Mouse (Mus musculus): ENCODE measurements around the gene Gpr152. TPM values are rescaled to one million over a fixed set of nuclear protein-coding genes. Genes with fewer than 3 reads are reported as not detected.
A peak's percentile ranks its signal among the peaks of the same experiment; 100 is the strongest.

Gene Gpr152
- total RNA-seq (2015) (not detected in 2 replicates), total RNA-seq (2017) (not detected in 2 replicates)

- no peak for ATAC-seq (ENCODE audit: poor library complexity, severe bottlenecking)
Observed at GRCm38 (mm10) chr19:4139446-4139845, at the start of gene Gpr152. Gene Gpr152 (plus strand): TSS chr19:4139787.

- no peak for ATAC-seq (ENCODE audit: poor library complexity, severe bottlenecking)
Observed at GRCm38 (mm10) chr19:4090446-4090845, 49.1 kb upstream of the Gpr152 start.

GRCm38 (mm10) chr19:4091383-4091782 is 48.2 kb upstream of the Gpr152 start:
- ATAC-seq (ENCODE audit: poor library complexity, severe bottlenecking), result no peak

GRCm38 (mm10) chr19:4092750-4093149 is 46.8 kb upstream of the Gpr152 start:
- no peak for ATAC-seq (ENCODE audit: poor library complexity, severe bottlenecking)

- ATAC-seq (ENCODE audit: poor library complexity, severe bottlenecking), result no peak
Observed at GRCm38 (mm10) chr19:4093772-4094171, 45.8 kb upstream of the Gpr152 start.

- ATAC-seq (ENCODE audit: poor library complexity, severe bottlenecking), result no peak
Observed at GRCm38 (mm10) chr19:4094348-4094747, 45.2 kb upstream of the Gpr152 start.

GRCm38 (mm10) chr19:4094774-4095303 is 44.7 kb upstream of the Gpr152 start:
- no peak for ATAC-seq (ENCODE audit: poor library complexity, severe bottlenecking)

GRCm38 (mm10) chr19:4095802-4096201 is 43.8 kb upstream of the Gpr152 start:
- no peak for ATAC-seq (ENCODE audit: poor library complexity, severe bottlenecking)

GRCm38 (mm10) chr19:4096642-4097440 is 42.7 kb upstream of the Gpr152 start, which contains the start of gene Cdk2ap2:
Gene Cdk2ap2 (plus strand): TSS chr19:4097182.
- peak; percentile 77 for ATAC-seq (ENCODE audit: poor library complexity, severe bottlenecking)

- ATAC-seq (ENCODE audit: poor library complexity, severe bottlenecking), result peak; percentile 45
Observed at GRCm38 (mm10) chr19:4097441-4097825, 42.2 kb upstream of the Gpr152 start.

GRCm38 (mm10) chr19:4098426-4098825 is 41.2 kb upstream of the Gpr152 start:
- 0 out of 2 replicates have a peak, but pooled peaks have one; percentile 4 for ATAC-seq (ENCODE audit: poor library complexity, severe bottlenecking)

- ATAC-seq (ENCODE audit: poor library complexity, severe bottlenecking), result peak; percentile 46
Observed at GRCm38 (mm10) chr19:4099056-4099455, 40.5 kb upstream of the Gpr152 start.

- peak; percentile 23 for ATAC-seq (ENCODE audit: poor library complexity, severe bottlenecking)
Observed at GRCm38 (mm10) chr19:4099837-4100717, 39.5 kb upstream of the Gpr152 start, which contains the start of gene Pitpnm1. Gene Pitpnm1 (plus strand): TSS chr19:4099998.

- ATAC-seq (ENCODE audit: poor library complexity, severe bottlenecking), result no peak
Observed at GRCm38 (mm10) chr19:4100718-4101261, 38.8 kb upstream of the Gpr152 start.

GRCm38 (mm10) chr19:4101466-4101865 is 38.1 kb upstream of the Gpr152 start:
- no peak for ATAC-seq (ENCODE audit: poor library complexity, severe bottlenecking)

GRCm38 (mm10) chr19:4102049-4102448 is 37.5 kb upstream of the Gpr152 start:
- no peak for ATAC-seq (ENCODE audit: poor library complexity, severe bottlenecking)

GRCm38 (mm10) chr19:4102626-4103025 is 37.0 kb upstream of the Gpr152 start:
- no peak for ATAC-seq (ENCODE audit: poor library complexity, severe bottlenecking)

- no peak for ATAC-seq (ENCODE audit: poor library complexity, severe bottlenecking)
Observed at GRCm38 (mm10) chr19:4103294-4103693, 36.3 kb upstream of the Gpr152 start.

- no peak for ATAC-seq (ENCODE audit: poor library complexity, severe bottlenecking)
Observed at GRCm38 (mm10) chr19:4103792-4104191, 35.8 kb upstream of the Gpr152 start.

GRCm38 (mm10) chr19:4104675-4105194 is 34.9 kb upstream of the Gpr152 start:
- ATAC-seq (ENCODE audit: poor library complexity, severe bottlenecking), result no peak

GRCm38 (mm10) chr19:4106654-4107053 is 32.9 kb upstream of the Gpr152 start:
- no peak for ATAC-seq (ENCODE audit: poor library complexity, severe bottlenecking)
